Mouse (Mus musculus): ENCODE results near the gene Abraxas2. TPM values are rescaled to one million over a fixed set of nuclear protein-coding genes. Genes with fewer than 3 reads are reported as not detected.

The Abraxas2 gene
- polyA plus RNA-seq, 1 experiment = 20.2 TPM

- Histone ChIP-seq H3K79me2 (ENCODE audit: control insufficient read depth, insufficient read depth) (peaks cover 35% of the 10 kb centered on the region), H3K4me2 (ENCODE audit: low read depth) (peak overlapping the region; percentile 59), H3K27me3 (ENCODE audit: control insufficient read depth, insufficient read depth, insufficient read length) (no peaks in the 10 kb centered on the region), H3ac (ENCODE audit: control insufficient read depth, insufficient read length) (no peak overlapping the region), H3K36me3 (ENCODE audit: control insufficient read depth, insufficient read depth) (no peaks in the 10 kb centered on the region), H3K4me3 (peak overlapping the region; percentile 68)
- TF ChIP-seq MYOD1 (IDR thresholded peaks at IDR 0.05; ENCODE audit: control insufficient read depth in 1 of 3, insufficient read length in 2 of 3, low read depth in 2 of 3) = no peak
- TF ChIP-seq REST (IDR thresholded peaks at IDR 0.05; ENCODE audit: insufficient read depth, insufficient read length) = no peak
- no peak for TF ChIP-seq POLR2A (IDR thresholded peaks at IDR 0.05; ENCODE audit: insufficient read length, low read depth)
- no peak for TF ChIP-seq MAX (IDR thresholded peaks at IDR 0.05; ENCODE audit: low read depth)
- no peak for TF ChIP-seq TCF3 (IDR thresholded peaks at IDR 0.05; ENCODE audit: insufficient read length, low read depth)
- no peak for TF ChIP-seq MYOG (IDR thresholded peaks at IDR 0.05; ENCODE audit: control insufficient read depth in 1 of 3, insufficient read depth in 1 of 3, insufficient read length in 2 of 3, low read depth in 2 of 3)
- TF ChIP-seq USF1 (IDR thresholded peaks at IDR 0.05; ENCODE audit: low read depth) = no peak
- TF ChIP-seq CEBPB (IDR thresholded peaks at IDR 0.05; ENCODE audit: insufficient read depth, poor library complexity, severe bottlenecking) = no peak
- TF ChIP-seq E2F4 (IDR thresholded peaks at IDR 0.05; ENCODE audit: insufficient read depth) = no peak
- TF ChIP-seq POLR2AphosphoS2 (IDR thresholded peaks at IDR 0.05; ENCODE audit: insufficient read length, low read depth) = no peak
Measured at GRCm38 (mm10) chr7:132858043-132858608, 899 bp upstream of the Abraxas2 start.

DNA sequence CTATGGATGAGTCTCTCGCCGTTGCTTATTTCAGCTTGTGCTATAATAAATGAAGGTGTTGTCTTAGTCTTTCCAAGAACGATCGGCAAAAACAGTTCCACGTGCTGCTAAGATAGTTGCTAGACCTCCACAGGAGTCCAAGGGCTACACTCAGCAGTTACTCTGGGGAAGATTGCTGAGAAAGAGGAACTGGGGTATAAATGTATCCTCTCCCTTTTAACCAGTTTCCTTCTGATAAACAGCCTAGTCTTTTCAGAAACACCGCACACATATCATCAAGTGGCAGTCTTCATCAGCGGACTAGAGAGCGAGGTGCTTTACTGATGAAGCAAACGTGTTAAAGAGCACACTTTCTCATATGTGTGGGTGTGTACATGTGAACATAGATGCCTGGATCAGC, 7.3 kb downstream of the Abraxas2 start:
- Histone ChIP-seq H3K36me3 (ENCODE audit: control insufficient read depth, insufficient read depth) (peaks cover 26% of the 10 kb centered on the region), H3K4me3 (no peak overlapping the region), H3K79me2 (ENCODE audit: control insufficient read depth, insufficient read depth) (peaks cover 48% of the 10 kb centered on the region), H3ac (ENCODE audit: control insufficient read depth, insufficient read length) (no peak overlapping the region), H3K27me3 (ENCODE audit: control insufficient read depth, insufficient read depth, insufficient read length) (no peaks in the 10 kb centered on the region), H3K4me2 (ENCODE audit: low read depth) (no peak overlapping the region)
- TF ChIP-seq MAX (IDR thresholded peaks at IDR 0.05; ENCODE audit: low read depth) (no peak), TCF12 (IDR thresholded peaks at IDR 0.05; ENCODE audit: insufficient read depth, poor library complexity, severe bottlenecking) (no peak), TCF3 (IDR thresholded peaks at IDR 0.05; ENCODE audit: insufficient read length, low read depth) (no peak), SRF (IDR thresholded peaks at IDR 0.05; ENCODE audit: control insufficient read depth, insufficient read length, low read depth) (no peak), E2F4 (IDR thresholded peaks at IDR 0.05; ENCODE audit: insufficient read depth) (no peak), POLR2A (IDR thresholded peaks at IDR 0.05; ENCODE audit: insufficient read length, low read depth) (no peak)

GRCm38 (mm10) chr7:132873043-132873442, 14.0 kb downstream of the Abraxas2 start:
- TF ChIP-seq SRF (IDR thresholded peaks at IDR 0.05; ENCODE audit: control insufficient read depth, insufficient read length, low read depth) = no peak
- TF ChIP-seq MYOD1 (IDR thresholded peaks at IDR 0.05; ENCODE audit: control insufficient read depth in 1 of 3, insufficient read length in 2 of 3, low read depth in 2 of 3) = peak; percentile 32 to 91 (median 69)
- TF ChIP-seq MYOG (IDR thresholded peaks at IDR 0.05; ENCODE audit: control insufficient read depth in 1 of 3, insufficient read depth in 1 of 3, insufficient read length in 2 of 3, low read depth in 2 of 3) = peak in 2 of 3 experiments; percentile 48 to 84
- no peak for TF ChIP-seq POLR2A (IDR thresholded peaks at IDR 0.05; ENCODE audit: insufficient read length, low read depth)
- no peak for TF ChIP-seq MAX (IDR thresholded peaks at IDR 0.05; ENCODE audit: low read depth)
- TF ChIP-seq TCF12 (IDR thresholded peaks at IDR 0.05; ENCODE audit: insufficient read depth, poor library complexity, severe bottlenecking) = peak; percentile 24
- TF ChIP-seq POLR2AphosphoS2 (IDR thresholded peaks at IDR 0.05; ENCODE audit: insufficient read length, low read depth) = no peak
- TF ChIP-seq TCF3 (IDR thresholded peaks at IDR 0.05; ENCODE audit: insufficient read length, low read depth) = no peak
- no peak for TF ChIP-seq USF1 (IDR thresholded peaks at IDR 0.05; ENCODE audit: low read depth)
- TF ChIP-seq REST (IDR thresholded peaks at IDR 0.05; ENCODE audit: insufficient read depth, insufficient read length) = no peak
- TF ChIP-seq CEBPB (IDR thresholded peaks at IDR 0.05; ENCODE audit: insufficient read depth, poor library complexity, severe bottlenecking) = no peak
- no peak for TF ChIP-seq E2F4 (IDR thresholded peaks at IDR 0.05; ENCODE audit: insufficient read depth)

DNA sequence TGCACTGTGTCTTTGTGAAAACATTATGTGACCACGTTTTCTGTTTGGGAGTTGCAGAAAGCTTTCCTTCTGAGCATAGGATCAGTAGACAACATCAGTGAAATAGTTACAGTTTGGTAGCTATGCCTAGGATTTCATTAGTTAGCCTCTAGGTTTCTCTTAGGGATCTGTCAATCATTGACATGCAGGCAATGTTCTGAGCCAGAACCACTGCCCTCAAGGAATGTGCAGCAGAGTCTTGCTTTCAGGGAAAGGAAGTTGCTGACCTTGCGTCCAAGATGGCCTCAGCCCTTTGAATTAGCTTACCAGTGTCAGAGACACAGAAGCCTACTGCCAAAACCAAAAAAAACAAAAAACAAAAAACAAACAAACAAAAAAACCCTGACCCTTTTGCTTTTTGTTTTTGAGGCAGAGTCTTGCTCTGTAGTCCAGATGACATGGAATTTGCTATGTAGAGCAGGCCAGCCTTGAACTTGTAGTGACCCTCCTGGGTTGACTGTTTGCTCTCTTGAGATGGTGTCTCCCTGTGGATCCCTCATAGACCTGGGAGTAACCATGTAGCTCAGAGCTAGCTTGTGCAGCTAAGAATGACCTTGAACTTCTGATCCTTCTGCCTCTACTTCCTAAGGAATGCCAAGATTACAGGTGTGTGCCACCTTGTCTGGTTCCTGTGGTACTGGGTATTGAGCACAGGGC, 16.5 kb downstream of the Abraxas2 start:
- Histone ChIP-seq H3K27me3 (ENCODE audit: control insufficient read depth, insufficient read depth, insufficient read length) (no peaks in the 10 kb centered on the region), H3K36me3 (ENCODE audit: control insufficient read depth, insufficient read depth) (peaks cover 44% of the 10 kb centered on the region), H3K4me3 (no peak overlapping the region), H3ac (ENCODE audit: control insufficient read depth, insufficient read length) (no peak overlapping the region), H3K79me2 (ENCODE audit: control insufficient read depth, insufficient read depth) (no peaks in the 10 kb centered on the region), H3K4me2 (ENCODE audit: low read depth) (no peak overlapping the region)
- TF ChIP-seq MYOG (IDR thresholded peaks at IDR 0.05; ENCODE audit: control insufficient read depth in 1 of 3, insufficient read depth in 1 of 3, insufficient read length in 2 of 3, low read depth in 2 of 3) = no peak
- TF ChIP-seq POLR2A (IDR thresholded peaks at IDR 0.05; ENCODE audit: insufficient read length, low read depth) = no peak
- no peak for TF ChIP-seq REST (IDR thresholded peaks at IDR 0.05; ENCODE audit: insufficient read depth, insufficient read length)
- TF ChIP-seq POLR2AphosphoS2 (IDR thresholded peaks at IDR 0.05; ENCODE audit: insufficient read length, low read depth) = no peak
- no peak for TF ChIP-seq CEBPB (IDR thresholded peaks at IDR 0.05; ENCODE audit: insufficient read depth, poor library complexity, severe bottlenecking)
- TF ChIP-seq SRF (IDR thresholded peaks at IDR 0.05; ENCODE audit: control insufficient read depth, insufficient read length, low read depth) = no peak
- no peak for TF ChIP-seq TCF3 (IDR thresholded peaks at IDR 0.05; ENCODE audit: insufficient read length, low read depth)
- no peak for TF ChIP-seq MAX (IDR thresholded peaks at IDR 0.05; ENCODE audit: low read depth)
- TF ChIP-seq MYOD1 (IDR thresholded peaks at IDR 0.05; ENCODE audit: control insufficient read depth in 1 of 3, insufficient read length in 2 of 3, low read depth in 2 of 3) = no peak
- TF ChIP-seq E2F4 (IDR thresholded peaks at IDR 0.05; ENCODE audit: insufficient read depth) = no peak
- TF ChIP-seq TCF12 (IDR thresholded peaks at IDR 0.05; ENCODE audit: insufficient read depth, poor library complexity, severe bottlenecking) = no peak
- no peak for TF ChIP-seq USF1 (IDR thresholded peaks at IDR 0.05; ENCODE audit: low read depth)

More at GRCm38 (mm10) chr7:132873043-132873442, 14.0 kb downstream of the Abraxas2 start:
- Histone ChIP-seq H3K27me3 (ENCODE audit: control insufficient read depth, insufficient read depth, insufficient read length) (no peaks in the 10 kb centered on the region), H3K36me3 (ENCODE audit: control insufficient read depth, insufficient read depth) (peaks cover 49% of the 10 kb centered on the region), H3K79me2 (ENCODE audit: control insufficient read depth, insufficient read depth) (peaks cover 7% of the 10 kb centered on the region), H3K4me3 (no peak overlapping the region), H3ac (ENCODE audit: control insufficient read depth, insufficient read length) (no peak overlapping the region), H3K4me2 (ENCODE audit: low read depth) (no peak overlapping the region)

Data from myocyte (in vitro differentiated cells).